Mouse (Mus musculus): ENCODE results near the gene Eloa. TPM values are rescaled to one million over a fixed set of nuclear protein-coding genes. Genes with fewer than 3 reads are reported as not detected.
A peak's percentile ranks its signal among the peaks of the same experiment; 100 is the strongest.
"Not testable (repeated sequence)": the region's sequence is repeated elsewhere in the genome, so short reads cannot be mapped to it uniquely, and the experiment has no call there.

Gene Eloa
- polyA plus RNA-seq, 1 experiment from 2014 or later, result 39.8 TPM

DNA sequence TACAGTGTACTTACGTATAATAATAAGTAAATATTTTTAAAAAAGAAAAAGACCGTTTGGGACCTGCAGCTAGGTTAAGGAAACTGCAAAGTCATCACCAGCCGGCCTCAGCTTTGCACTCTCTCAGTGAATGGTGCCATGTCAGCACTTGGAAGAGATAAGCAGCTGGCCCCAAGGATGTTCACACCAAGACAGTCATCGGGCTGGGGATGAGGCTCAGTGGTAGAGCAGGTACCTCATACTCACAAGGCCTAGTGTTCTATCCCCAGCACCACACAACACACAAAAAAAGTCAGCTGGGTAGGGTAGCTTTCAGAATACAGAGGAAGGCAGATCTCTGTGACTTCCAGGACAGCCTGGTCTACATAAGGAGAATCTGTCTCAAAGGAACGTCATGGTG, 36.4 kb downstream of the Eloa start:
- Histone ChIP-seq H3K27me3 (ENCODE audit: control insufficient read depth, insufficient read depth, low read length) (no peaks in the 10 kb centered on the region), H3K4me2 (replicated peaks; ENCODE audit: low read depth, low read length) (no peak overlapping the region), H3K9ac (replicated peaks; ENCODE audit: low read depth, low read length) (no peak overlapping the region), H3K9me3 (ENCODE audit: control insufficient read depth, low read depth, low read length) (no peaks in the 10 kb centered on the region), H3K4me3 (ENCODE audit: low read depth, low read length) (no peak overlapping the region), H3K27ac (ENCODE audit: low read length) (no peak overlapping the region), H3K4me1 (ENCODE audit: control insufficient read depth, insufficient read depth, low read length) (peaks cover 12% of the 10 kb centered on the region), H3K36me3 (ENCODE audit: control insufficient read depth, insufficient read depth, low read length) (peaks cover 22% of the 10 kb centered on the region)
- WGBS, result 88% methylated on average over 5 of the region's 5 CpGs
- ATAC-seq (ENCODE audit: insufficient number of reproducible peaks, insufficient read depth, low FRiP score, low read depth), result no peak; the same call in 1 of the 2 replicates

DNA sequence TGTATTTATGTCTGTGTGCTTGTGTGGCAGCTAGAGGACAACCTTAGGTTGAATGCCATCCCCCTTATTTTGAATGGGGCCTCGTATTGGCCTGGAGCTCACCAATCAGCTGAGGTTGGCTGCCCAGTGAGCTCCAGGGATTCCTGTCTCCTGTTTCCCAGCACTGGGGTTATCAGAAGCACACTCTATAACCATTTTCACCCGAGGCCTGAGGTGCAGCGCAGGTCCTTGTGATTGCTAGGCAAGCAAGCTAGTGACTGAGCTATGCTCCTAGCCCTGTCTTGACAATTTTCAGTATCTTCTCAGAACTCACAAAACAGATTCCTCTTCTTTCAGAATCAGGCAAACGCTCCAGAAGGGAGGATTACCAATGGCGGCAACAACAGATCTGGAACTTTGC, 37.0 kb downstream of the Eloa start:
- H3K4me2 ChIP-seq (replicated peaks; ENCODE audit: low read depth, low read length), result no peak overlapping the region
- 84% methylated on average over 5 of the region's 5 CpGs for WGBS
- no peak overlapping the region for H3K27ac ChIP-seq (ENCODE audit: low read length)
- H3K4me3 ChIP-seq (ENCODE audit: low read depth, low read length), result no peak overlapping the region
- ATAC-seq (ENCODE audit: insufficient number of reproducible peaks, insufficient read depth, low FRiP score, low read depth), result no peak
- H3K9me3 ChIP-seq (ENCODE audit: control insufficient read depth, low read depth, low read length), result no peaks in the 10 kb centered on the region
- H3K9ac ChIP-seq (replicated peaks; ENCODE audit: low read depth, low read length), result no peak overlapping the region
- peaks cover 12% of the 10 kb centered on the region for H3K4me1 ChIP-seq (ENCODE audit: control insufficient read depth, insufficient read depth, low read length)
- H3K36me3 ChIP-seq (ENCODE audit: control insufficient read depth, insufficient read depth, low read length), result peaks cover 22% of the 10 kb centered on the region
- no peaks in the 10 kb centered on the region for H3K27me3 ChIP-seq (ENCODE audit: control insufficient read depth, insufficient read depth, low read length)

DNA sequence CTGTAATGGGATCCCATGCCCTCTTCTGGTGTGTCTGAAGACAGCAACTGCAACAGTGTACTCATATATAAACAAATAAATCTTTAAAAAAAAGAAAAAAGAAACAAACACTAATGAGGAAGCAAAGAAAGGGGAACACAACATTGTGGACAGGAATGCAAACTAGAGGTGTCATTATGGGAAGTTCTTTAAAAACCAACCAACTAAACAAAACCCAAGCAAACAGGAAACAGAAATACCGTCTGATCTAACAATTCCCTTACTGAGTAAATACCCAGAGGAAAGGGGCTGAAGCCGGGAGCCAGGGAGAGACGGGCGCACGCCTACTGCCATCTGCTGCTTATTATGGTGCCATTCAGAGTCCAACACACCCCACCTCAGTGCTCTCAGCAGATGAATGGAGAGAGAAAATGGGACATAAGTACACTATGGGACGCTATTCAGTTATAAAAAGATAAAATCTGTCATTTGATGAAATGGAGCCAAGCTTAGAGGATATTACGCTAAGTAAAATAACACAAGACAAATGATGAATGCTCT, 40.0 kb downstream of the Eloa start:
- 87% methylated on average over 7 of the region's 7 CpGs for WGBS

DNA sequence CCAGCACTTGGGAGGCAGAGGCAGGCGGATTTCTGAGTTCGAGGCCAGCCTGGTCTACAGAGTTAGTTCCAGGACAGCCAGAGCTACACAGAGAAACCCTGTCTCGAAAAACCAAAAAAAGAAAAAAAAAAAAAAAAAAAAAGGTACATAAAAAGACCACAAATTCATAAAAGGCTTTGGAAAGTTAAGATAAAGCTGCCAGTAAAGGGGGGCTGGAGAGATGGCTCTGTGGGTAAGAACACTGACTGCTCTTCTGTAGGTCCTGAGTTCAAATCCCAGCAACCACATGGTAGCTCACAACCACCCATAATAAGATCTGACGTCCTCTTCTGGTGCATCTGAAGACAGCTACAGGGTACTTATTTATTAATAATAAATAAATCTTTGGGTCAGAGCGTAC, 41.3 kb downstream of the Eloa start:
- not testable (repeated sequence) for H3K4me3 ChIP-seq (ENCODE audit: low read depth, low read length)
- WGBS, result 95% methylated on average over 5 of the region's 5 CpGs

More for the DNA sequence above, 40.0 kb downstream of the Eloa start:
- Histone ChIP-seq H3K4me3 (ENCODE audit: low read depth, low read length) (no peak overlapping the region), H3K4me1 (ENCODE audit: control insufficient read depth, insufficient read depth, low read length) (peaks cover 9% of the 10 kb centered on the region), H3K27me3 (ENCODE audit: control insufficient read depth, insufficient read depth, low read length) (no peaks in the 10 kb centered on the region), H3K9ac (replicated peaks; ENCODE audit: low read depth, low read length) (no peak overlapping the region), H3K9me3 (ENCODE audit: control insufficient read depth, low read depth, low read length) (no peaks in the 10 kb centered on the region), H3K4me2 (replicated peaks; ENCODE audit: low read depth, low read length) (no peak overlapping the region), H3K36me3 (ENCODE audit: control insufficient read depth, insufficient read depth, low read length) (peaks cover 29% of the 10 kb centered on the region), H3K27ac (ENCODE audit: low read length) (no peak overlapping the region)
- no peak for ATAC-seq (ENCODE audit: insufficient number of reproducible peaks, insufficient read depth, low FRiP score, low read depth)

DNA sequence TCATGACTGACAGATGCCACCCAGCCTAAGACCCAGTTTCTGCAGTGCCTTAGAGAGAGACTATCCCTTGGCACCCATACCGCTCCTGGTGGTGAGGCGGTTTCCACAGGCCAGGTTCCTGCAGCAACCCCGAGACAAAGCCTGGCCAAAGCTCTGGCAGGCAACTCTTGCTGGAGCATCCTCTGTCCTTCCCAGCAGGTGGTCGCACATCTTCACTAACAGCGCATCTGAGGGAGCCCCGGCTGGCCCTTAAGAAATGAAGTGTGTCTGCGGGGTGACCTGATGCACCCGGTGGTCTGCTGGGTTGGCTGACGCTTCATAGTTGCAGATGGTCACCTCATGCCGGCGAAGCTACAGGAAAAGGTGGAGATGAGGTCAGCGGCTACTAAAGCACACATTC, 45.4 kb downstream of the Eloa start:
- Histone ChIP-seq H3K27me3 (ENCODE audit: control insufficient read depth, insufficient read depth, low read length) (no peaks in the 10 kb centered on the region), H3K4me1 (ENCODE audit: control insufficient read depth, insufficient read depth, low read length) (peaks cover 8% of the 10 kb centered on the region; the same call in 1 of the 2 replicates), H3K9me3 (ENCODE audit: control insufficient read depth, low read depth, low read length) (no peaks in the 10 kb centered on the region), H3K4me3 (ENCODE audit: low read depth, low read length) (no peak overlapping the region), H3K9ac (replicated peaks; ENCODE audit: low read depth, low read length) (no peak overlapping the region), H3K27ac (ENCODE audit: low read length) (no peak overlapping the region), H3K36me3 (ENCODE audit: control insufficient read depth, insufficient read depth, low read length) (peaks cover 24% of the 10 kb centered on the region), H3K4me2 (replicated peaks; ENCODE audit: low read depth, low read length) (no peak overlapping the region)
- 94% methylated on average over 12 of the region's 12 CpGs for WGBS
- no peak for ATAC-seq (ENCODE audit: insufficient number of reproducible peaks, insufficient read depth, low FRiP score, low read depth)

More for the DNA sequence above, 41.3 kb downstream of the Eloa start:
- not testable (repeated sequence) for H3K4me1 ChIP-seq (ENCODE audit: control insufficient read depth, insufficient read depth, low read length); H3K27me3 ChIP-seq (ENCODE audit: control insufficient read depth, insufficient read depth, low read length); H3K9ac ChIP-seq (replicated peaks; ENCODE audit: low read depth, low read length); H3K4me2 ChIP-seq (replicated peaks; ENCODE audit: low read depth, low read length); ATAC-seq (ENCODE audit: insufficient number of reproducible peaks, insufficient read depth, low FRiP score, low read depth); H3K9me3 ChIP-seq (ENCODE audit: control insufficient read depth, low read depth, low read length); H3K27ac ChIP-seq (ENCODE audit: low read length)
- peaks cover 39% of the 10 kb centered on the region for H3K36me3 ChIP-seq (ENCODE audit: control insufficient read depth, insufficient read depth, low read length)

DNA sequence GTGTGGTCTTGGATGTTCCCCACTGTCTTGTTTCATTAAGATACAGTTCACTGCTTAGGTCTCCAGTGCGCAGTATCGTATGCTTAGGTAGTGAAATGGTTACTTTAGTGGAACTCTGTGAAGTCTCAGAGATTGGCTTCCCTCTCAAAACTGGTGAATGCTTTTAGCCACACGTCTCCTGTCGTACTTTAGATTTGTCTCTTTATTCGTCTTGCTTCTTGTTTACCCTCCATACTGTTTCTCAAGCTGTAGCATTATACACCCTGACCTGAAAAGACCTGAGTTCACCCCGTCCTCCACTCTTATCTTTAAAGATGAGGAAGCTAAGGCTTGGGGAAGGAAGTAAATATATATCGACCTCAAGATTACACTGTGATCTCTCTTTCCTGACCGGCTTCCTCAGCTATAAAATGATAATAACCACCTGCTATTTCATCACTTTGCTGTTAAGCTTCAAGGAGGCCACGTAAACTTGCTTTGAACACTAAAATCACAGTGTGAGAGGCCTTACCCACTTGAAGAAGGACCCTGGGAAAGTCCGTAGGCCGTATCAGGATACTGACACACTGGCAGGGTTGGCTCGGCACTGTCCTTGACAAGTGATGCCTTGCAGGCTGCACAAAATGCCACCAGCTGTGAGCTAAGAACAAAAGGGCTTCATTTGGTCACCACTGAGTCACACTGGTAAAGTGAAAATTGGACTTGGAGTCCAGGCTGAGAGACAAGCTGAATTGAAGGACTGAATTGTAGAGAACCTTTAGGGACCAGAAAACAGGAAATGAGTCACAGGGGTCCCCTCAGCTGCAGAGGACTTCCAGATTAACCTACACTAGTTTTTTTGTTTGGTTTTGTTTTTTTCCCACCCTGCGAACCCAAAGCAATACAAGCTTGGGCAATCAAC, 48.4 kb downstream of the Eloa start:
- Histone ChIP-seq H3K9me3 (ENCODE audit: control insufficient read depth, low read depth, low read length) (no peaks in the 10 kb centered on the region), H3K9ac (replicated peaks; ENCODE audit: low read depth, low read length) (no peak overlapping the region), H3K4me1 (ENCODE audit: control insufficient read depth, insufficient read depth, low read length) (peaks cover 12% of the 10 kb centered on the region; the same call in 1 of the 2 replicates), H3K4me3 (ENCODE audit: low read depth, low read length) (peak overlapping the region; percentile 64), H3K4me2 (replicated peaks; ENCODE audit: low read depth, low read length) (peak overlapping the region; percentile 92), H3K36me3 (ENCODE audit: control insufficient read depth, insufficient read depth, low read length) (peaks cover 42% of the 10 kb centered on the region), H3K27me3 (ENCODE audit: control insufficient read depth, insufficient read depth, low read length) (no peaks in the 10 kb centered on the region), H3K27ac (ENCODE audit: low read length) (no peak overlapping the region)
- 62% methylated on average over 13 of the region's 13 CpGs for WGBS
- ATAC-seq (ENCODE audit: insufficient number of reproducible peaks, insufficient read depth, low FRiP score, low read depth), result no peak

DNA sequence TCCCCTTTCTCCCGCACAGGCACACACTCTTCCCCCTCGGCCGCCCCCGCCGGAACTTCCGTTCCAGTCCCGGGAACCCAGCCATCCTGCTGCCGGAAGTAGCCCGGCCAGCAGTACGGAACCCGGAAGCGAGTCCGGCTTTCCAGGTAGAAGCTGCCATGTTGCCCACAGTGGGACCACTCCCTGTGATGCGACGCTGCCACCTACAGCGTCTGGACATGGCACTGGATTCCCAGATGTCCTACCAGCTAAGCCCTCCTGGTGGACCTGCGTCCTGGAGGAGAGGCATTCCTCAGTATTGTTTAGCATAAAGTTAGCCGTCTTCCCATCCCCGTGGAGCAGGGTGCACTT, 49.0 kb downstream of the Eloa start, which contains the start of gene Lypla2:
Lypla2 (minus strand) TSS at position 71 of the 351 bp plus-strand sequence.
- Histone ChIP-seq H3K4me2 (replicated peaks; ENCODE audit: low read depth, low read length) (peak within 1 kb of the TSS; percentile 92), H3K9ac (replicated peaks; ENCODE audit: low read depth, low read length) (peak within 1 kb of the TSS; percentile 65), H3K4me3 (ENCODE audit: low read depth, low read length) (peak within 1 kb of the TSS; percentile 64), H3K27ac (ENCODE audit: low read length) (no peak within 1 kb of the TSS; the same call in 1 of the 2 replicates), H3K9me3 (ENCODE audit: control insufficient read depth, low read depth, low read length) (no peaks in the 10 kb centered on the region), H3K27me3 (ENCODE audit: control insufficient read depth, insufficient read depth, low read length) (no peaks in the 10 kb centered on the region), H3K36me3 (ENCODE audit: control insufficient read depth, insufficient read depth, low read length) (peaks cover 48% of the 10 kb centered on the region), H3K4me1 (ENCODE audit: control insufficient read depth, insufficient read depth, low read length) (peaks cover 12% of the 10 kb centered on the region; the same call in 1 of the 2 replicates)
- WGBS, result 1% methylated on average over 19 of the region's 19 CpGs
- peak; percentile 89 for ATAC-seq (ENCODE audit: insufficient number of reproducible peaks, insufficient read depth, low FRiP score, low read depth)

DNA sequence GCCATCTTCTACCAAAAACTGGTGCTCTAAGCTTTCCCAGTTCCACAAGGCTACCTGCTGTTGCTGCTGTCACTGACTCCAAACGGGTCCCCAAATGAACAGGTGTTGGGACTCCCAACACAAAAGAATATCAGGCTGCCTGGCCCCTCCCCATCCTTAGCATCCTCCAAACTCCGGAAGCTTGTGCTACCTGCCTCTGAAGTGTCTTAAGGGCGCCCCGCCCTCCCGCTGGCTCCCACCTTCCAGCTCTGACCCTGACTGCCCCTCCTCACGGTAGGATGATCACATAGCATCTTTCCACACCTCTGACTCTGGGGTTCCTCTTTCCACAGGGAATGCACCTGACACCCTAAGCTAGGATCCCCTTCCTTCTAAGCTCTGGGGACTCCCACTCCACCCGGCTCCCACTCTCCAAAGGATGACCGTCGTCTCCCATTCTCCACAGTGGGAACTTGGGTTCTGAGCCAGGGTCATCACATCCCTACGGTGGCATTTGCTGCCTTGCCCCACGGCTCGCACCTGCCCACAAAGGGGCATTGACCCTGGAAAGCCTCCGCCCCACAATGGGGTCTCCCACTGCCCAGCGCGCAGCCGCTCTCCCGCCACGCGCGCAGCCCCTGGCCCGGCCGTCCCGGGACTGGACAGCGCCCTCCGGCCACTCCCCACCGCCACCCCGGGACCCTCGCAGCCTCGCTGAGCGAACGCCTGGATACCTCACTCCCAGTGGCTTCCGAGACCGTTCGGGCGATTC, 49.6 kb downstream of the Eloa start:
- Histone ChIP-seq H3K4me1 (ENCODE audit: control insufficient read depth, insufficient read depth, low read length) (peaks cover 12% of the 10 kb centered on the region; the same call in 1 of the 2 replicates), H3K4me3 (ENCODE audit: low read depth, low read length) (peak overlapping the region; percentile 64), H3K27me3 (ENCODE audit: control insufficient read depth, insufficient read depth, low read length) (no peaks in the 10 kb centered on the region), H3K9me3 (ENCODE audit: control insufficient read depth, low read depth, low read length) (no peaks in the 10 kb centered on the region), H3K9ac (replicated peaks; ENCODE audit: low read depth, low read length) (peak overlapping the region; percentile 65), H3K27ac (ENCODE audit: low read length) (no peak overlapping the region; the same call in 1 of the 2 replicates), H3K4me2 (replicated peaks; ENCODE audit: low read depth, low read length) (peak overlapping the region; percentile 92), H3K36me3 (ENCODE audit: control insufficient read depth, insufficient read depth, low read length) (peaks cover 50% of the 10 kb centered on the region)
- 0 out of 2 replicates have a peak, but pooled peaks have one; percentile 44 for ATAC-seq (ENCODE audit: insufficient number of reproducible peaks, insufficient read depth, low FRiP score, low read depth)
- WGBS, result under 1% methylated on average over 34 of the region's 35 CpGs
